Mouse (Mus musculus) E14TG2a.4 (cell line): Measurements from ENCODE around the gene Rgs12.

Experiments used
- CTCF ChIP-seq: conservative IDR thresholded peaks from 2 replicates; pipeline ENCODE4 v1.5.1; 2014; ENCODE audit warnings: low read length
- POU5F1 ChIP-seq: IDR thresholded peaks from 2 replicates; pipeline ENCODE4 v1.6.1; 2014; ENCODE audit warnings: low read length, borderline replicate concordance

DNA sequence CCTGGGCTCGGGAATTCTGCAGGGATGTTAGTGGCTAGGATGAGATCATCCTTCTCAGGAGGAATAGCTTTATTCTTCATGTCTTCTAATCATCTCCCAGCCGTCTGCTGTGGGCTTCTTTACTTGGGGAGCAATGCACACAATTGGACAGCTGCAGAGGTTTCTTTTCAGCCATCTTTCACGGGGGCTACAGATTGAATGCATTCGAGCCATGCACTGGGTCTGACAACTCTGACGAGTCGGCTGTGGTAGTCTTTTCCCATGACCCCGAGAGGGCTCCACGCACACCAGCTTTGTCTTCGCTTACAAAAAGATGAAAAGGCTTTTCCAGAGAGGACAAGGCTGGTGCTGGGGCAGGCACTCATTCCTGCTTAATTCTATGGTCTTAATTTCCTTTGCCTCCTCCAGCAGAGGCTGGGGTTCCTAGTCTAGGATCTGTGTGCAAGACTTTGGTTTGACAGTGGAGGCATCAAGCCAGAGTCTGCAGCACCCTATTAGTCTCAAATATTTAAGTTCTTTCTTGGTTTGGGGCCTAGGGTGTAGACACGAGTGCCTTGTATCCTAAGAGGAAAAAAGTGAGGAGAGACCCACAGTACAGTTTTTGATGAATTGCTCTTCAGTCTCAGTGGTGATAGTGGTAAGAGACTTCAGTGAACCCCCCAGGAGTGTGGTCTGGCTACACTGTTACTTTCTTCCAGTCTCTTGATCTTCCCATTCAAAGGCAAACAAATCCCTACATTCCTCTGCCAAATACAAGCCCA lies 7.4 kb upstream of the Rgs12 start:
- TF ChIP-seq CTCF (no peak), POU5F1 (no peak)
